ENCODE assay signal across 9 mouse cellular contexts in genomic region chr4:47518551-47519181, GRCm38 (mm10). TPM values are rescaled to one million over a fixed set of nuclear protein-coding genes. Genes with fewer than 3 reads are reported as not detected.
DNase-seq lines count a peak whose midpoint lies in the region; ATAC-seq lines count a peak whose summit lies in the region.
"Had no signal": no experiment of that assay in that cellular context is flagged by ENCODE, and none has a peak within 500 bp of the region (broad histone marks: within the 10 kb centered on the region; RNA-seq: fewer than 3 reads in every experiment).

No protein-coding gene starts in this region.

- H3K27ac ChIP-seq in hindbrain, embryonic 13.5 days = peak overlapping the region; percentile 45; the same call in 1 of the 2 replicates
- no peak overlapping the region for H3K27ac ChIP-seq in midbrain, embryonic 12.5 days (replicated peaks)
- no peak overlapping the region for H3K27ac ChIP-seq in intestine, embryonic 16.5 days (ENCODE audit: low read length)

- no peaks in the 10 kb centered on the region for H3K9me3 ChIP-seq in hindbrain, embryonic 13.5 days
- H3K9me3 ChIP-seq in midbrain, embryonic 12.5 days = no peaks in the 10 kb centered on the region
- H3K9me3 ChIP-seq in intestine, embryonic 16.5 days (ENCODE audit: control insufficient read depth, low read length) = no peaks in the 10 kb centered on the region

- peak; percentile 67 for ATAC-seq in hindbrain, embryonic 13.5 days (ENCODE audit: low FRiP score)
- ATAC-seq in midbrain, embryonic 12.5 days (ENCODE audit: low FRiP score, low read depth) = peak; percentile 70
- ATAC-seq in intestine, embryonic 16.5 days = no peak
- no peak for ATAC-seq in megakaryocyte progenitor cell, adult 5-6 weeks (replicated peaks; ENCODE audit: poor library complexity)

- peak overlapping the region; percentile 2 for H3K9ac ChIP-seq in hindbrain, embryonic 13.5 days
- H3K9ac ChIP-seq in midbrain, embryonic 12.5 days (replicated peaks) = no peak overlapping the region
- H3K9ac ChIP-seq in intestine, embryonic 16.5 days (ENCODE audit: low read depth, low read length) = no peak overlapping the region

- H3K4me1 ChIP-seq in hindbrain, embryonic 13.5 days (replicated peaks) = peaks cover 15% of the 10 kb centered on the region
- H3K4me1 ChIP-seq in midbrain, embryonic 12.5 days = peaks cover 5% of the 10 kb centered on the region; the same call in 1 of the 2 replicates
- H3K4me1 ChIP-seq in intestine, embryonic 16.5 days (ENCODE audit: control insufficient read depth, insufficient read depth, low read length) = no peaks in the 10 kb centered on the region

- H3K4me2 ChIP-seq in hindbrain, embryonic 13.5 days = no peak overlapping the region
- H3K4me2 ChIP-seq in midbrain, embryonic 12.5 days (replicated peaks) = no peak overlapping the region
- no peak overlapping the region for H3K4me2 ChIP-seq in intestine, embryonic 16.5 days (ENCODE audit: low read depth, low read length)

- no peak overlapping the region for H3K4me3 ChIP-seq in hindbrain, embryonic 13.5 days
- no peak overlapping the region for H3K4me3 ChIP-seq in midbrain, embryonic 12.5 days
- H3K4me3 ChIP-seq in intestine, embryonic 16.5 days (ENCODE audit: low read length) = no peak overlapping the region

- 41% methylated on average over 12 of the region's 12 CpGs for WGBS in hindbrain, embryonic 13.5 days
- 55% methylated on average over 12 of the region's 12 CpGs for WGBS in midbrain, embryonic 12.5 days
- 60% methylated on average over 12 of the region's 12 CpGs for WGBS in intestine, embryonic 16.5 days

- no peaks in the 10 kb centered on the region for H3K36me3 ChIP-seq in hindbrain, embryonic 13.5 days
- H3K36me3 ChIP-seq in midbrain, embryonic 12.5 days = no peaks in the 10 kb centered on the region
- no peaks in the 10 kb centered on the region for H3K36me3 ChIP-seq in intestine, embryonic 16.5 days (ENCODE audit: control insufficient read depth, insufficient read depth, low read length)

- peak; percentile 6 for DNase-seq in MN1 (ENCODE audit: low spot score)
- peak; percentile 47 to 55 for DNase-seq in cerebellum, adult 18-20 months
- no peak for DNase-seq in kidney, postnatal 25 days
- no peak for DNase-seq in adipocyte (ENCODE audit: low spot score)
- DNase-seq: kidney, adult 18-20 months had no signal

- H3K27me3 ChIP-seq in hindbrain, embryonic 13.5 days = no peaks in the 10 kb centered on the region
- no peaks in the 10 kb centered on the region for H3K27me3 ChIP-seq in midbrain, embryonic 12.5 days
- H3K27me3 ChIP-seq in intestine, embryonic 16.5 days (replicated peaks; ENCODE audit: control insufficient read depth, insufficient read depth, low read length) = no peaks in the 10 kb centered on the region

RNA-seq across cellular contexts. Expression of gene Sec61b, which starts 44.2 kb away (rescaled TPM):
- polyA plus RNA-seq in hindbrain, embryonic 13.5 days (2015; fragmentation: Nextera tagmentation; extraction: Ambion mirVana) = 296 and 305 TPM in 2 replicates
- polyA plus RNA-seq in midbrain, embryonic 12.5 days (2016; fragmentation: Nextera tagmentation; extraction: Ambion mirVana) = 295 and 325 TPM in 2 replicates
- polyA plus RNA-seq in intestine, embryonic 16.5 days (2015; fragmentation: Nextera tagmentation; extraction: Ambion mirVana) = 404 and 418 TPM in 2 replicates
- total RNA-seq in megakaryocyte progenitor cell, adult 5-6 weeks (2015) = 584 and 670 TPM in 2 replicates
- 230 and 279 TPM in 2 replicates for total RNA-seq in megakaryocyte progenitor cell, adult 5-6 weeks (2017)

RNA-seq across cellular contexts. Expression of gene Alg2, which starts 44.5 kb away (rescaled TPM):
- 299 and 310 TPM in 2 replicates for polyA plus RNA-seq in hindbrain, embryonic 13.5 days (2015; fragmentation: Nextera tagmentation; extraction: Ambion mirVana)
- polyA plus RNA-seq in midbrain, embryonic 12.5 days (2016; fragmentation: Nextera tagmentation; extraction: Ambion mirVana) = 161 and 164 TPM in 2 replicates
- polyA plus RNA-seq in intestine, embryonic 16.5 days (2015; fragmentation: Nextera tagmentation; extraction: Ambion mirVana) = 50.6 and 52.2 TPM in 2 replicates
- total RNA-seq in megakaryocyte progenitor cell, adult 5-6 weeks (2015) = 43.4 and 48.4 TPM in 2 replicates
- total RNA-seq in megakaryocyte progenitor cell, adult 5-6 weeks (2017) = 18.0 and 19.5 TPM in 2 replicates

Comparison
In these comparisons a context has a peak if more than half of its experiments do, and no peak if none do; other contexts are left out.
1. DNase-seq: peak in MN1 (single experiment) and cerebellum, adult 18-20 months (2 of 2); none in kidney, postnatal 25 days (0 of 2) and adipocyte (single experiment).
2. ATAC-seq: peak in hindbrain, embryonic 13.5 days (single experiment) and midbrain, embryonic 12.5 days (single experiment); none in intestine, embryonic 16.5 days (single experiment) and megakaryocyte progenitor cell, adult 5-6 weeks (single experiment).